Mouse (Mus musculus) liver, embryonic 12.5 days (tissue): ENCODE measurements at regions not wholly inside any gene's neighbourhood (a gene's known extent, or its start where the extent isn't known, plus 50 kb on each side); places are given as distances from the start of the nearest gene placed in this dataset.

Source experiments
- ATAC-seq: fragments of 200-750 bp; cut with Nextera tagmentation; 2 replicates; pipeline ENCODE4 v1.8.0; 2017; ENCODE audit warnings: moderate number of reproducible peaks, mild to moderate bottlenecking, moderate library complexity
- H3K27ac ChIP-seq: fragments of 300-500 bp; sonication (generic); 2 replicates; pipeline ENCODE4 v1.5.1; 2016; ENCODE audit warnings: mild to moderate bottlenecking
- H3K27me3 ChIP-seq: fragments of 300-500 bp; sonication (generic); replicated peaks from 2 replicates; pipeline ENCODE4 v1.6.1; 2016; ENCODE audit warnings: mild to moderate bottlenecking, moderate library complexity
- H3K36me3 ChIP-seq: fragments of 300-500 bp; sonication (generic); 2 replicates; pipeline ENCODE4 v1.6.1; 2016; ENCODE audit warnings: mild to moderate bottlenecking, moderate library complexity
- H3K4me1 ChIP-seq: fragments of 300-500 bp; sonication (generic); 2 replicates; pipeline ENCODE4 v1.6.1; 2016
- H3K4me2 ChIP-seq: fragments of 300-500 bp; sonication (generic); 2 replicates; pipeline ENCODE4 v1.6.1; 2016; ENCODE audit warnings: mild to moderate bottlenecking, moderate library complexity
- H3K4me3 ChIP-seq: fragments of 300-500 bp; sonication (generic); 2 replicates; pipeline ENCODE4 v1.5.1; 2016; ENCODE audit warnings: mild to moderate bottlenecking, moderate library complexity
- H3K9ac ChIP-seq: fragments of 300-500 bp; sonication (generic); 2 replicates; pipeline ENCODE4 v1.6.1; 2016; ENCODE audit warnings: mild to moderate bottlenecking, moderate library complexity
- H3K9me3 ChIP-seq: fragments of 300-500 bp; sonication (generic); replicated peaks from 2 replicates; pipeline ENCODE4 v1.6.1; 2016; ENCODE audit warnings: mild to moderate bottlenecking, moderate library complexity
- WGBS: fragments of 180-500 bp; shearing (Covaris S2); methylation state at CpG from one replicate; pipeline ENCODE4 v1.1.7; 2016; ENCODE audit not compliant: insufficient replicate concordance; 5-methylcytosine and 5-hydroxymethylcytosine counted together

DNA sequence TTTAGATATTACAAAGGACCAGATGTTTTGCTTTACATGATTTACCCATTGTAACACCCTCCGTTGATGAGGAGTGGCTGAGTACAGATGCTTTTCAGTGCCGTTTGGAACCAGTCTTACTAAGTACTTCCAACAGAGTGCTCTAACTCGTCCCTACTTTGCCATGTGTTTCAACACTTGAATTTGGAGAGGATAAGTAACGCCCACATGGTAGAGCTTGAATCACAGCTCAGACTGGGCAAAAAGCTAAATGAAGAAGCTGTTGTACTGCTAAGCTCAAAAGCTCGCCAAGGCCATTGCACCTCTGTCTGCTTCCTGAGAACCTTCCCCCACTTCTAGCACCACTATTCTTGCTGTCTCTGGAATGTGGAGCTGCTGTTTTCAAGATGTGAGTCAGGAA is 471.1 kb downstream of the Nfib start:
- H3K27ac ChIP-seq, result no peak overlapping the region
- no peaks in the 10 kb centered on the region; the same call in 1 of the 2 replicates for H3K9me3 ChIP-seq
- no peaks in the 10 kb centered on the region for H3K4me1 ChIP-seq
- no peak overlapping the region for H3K9ac ChIP-seq
- H3K36me3 ChIP-seq, result no peaks in the 10 kb centered on the region
- no peak overlapping the region for H3K4me3 ChIP-seq
- H3K27me3 ChIP-seq, result no peaks in the 10 kb centered on the region
- 70% methylated on average over 5 of the region's 5 CpGs for WGBS
- no peak overlapping the region for H3K4me2 ChIP-seq
- no peak for ATAC-seq

GRCm38 (mm10) chr4:82226197-82227119 is 479.1 kb downstream of the Nfib start:
- H3K27ac ChIP-seq, result no peak overlapping the region
- 52% methylated on average over 6 of the region's 6 CpGs for WGBS
- no peaks in the 10 kb centered on the region for H3K9me3 ChIP-seq
- H3K27me3 ChIP-seq, result no peaks in the 10 kb centered on the region
- H3K4me1 ChIP-seq, result no peaks in the 10 kb centered on the region
- H3K4me2 ChIP-seq, result no peak overlapping the region
- H3K9ac ChIP-seq, result no peak overlapping the region
- no peaks in the 10 kb centered on the region for H3K36me3 ChIP-seq
- H3K4me3 ChIP-seq, result no peak overlapping the region
- no peak for ATAC-seq

DNA sequence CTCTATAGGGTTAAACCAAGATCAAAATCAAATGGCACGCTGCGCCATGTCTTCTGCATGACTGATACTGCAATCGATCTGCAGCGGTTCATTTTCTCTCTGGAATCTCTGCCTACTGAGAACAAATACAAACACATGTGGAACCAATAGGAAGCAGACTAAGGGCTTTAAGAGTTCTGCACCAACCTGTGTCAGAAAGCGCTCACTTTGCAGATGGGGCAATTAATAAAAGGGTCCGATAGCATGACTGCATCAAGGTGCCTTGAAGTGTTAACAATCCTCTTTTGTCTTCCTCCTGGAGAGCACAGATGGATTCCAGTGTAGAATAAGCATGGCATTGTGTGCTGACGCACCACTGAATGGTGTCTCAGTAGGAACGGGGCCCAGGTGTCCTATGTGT is 484.8 kb downstream of the Nfib start:
- no peaks in the 10 kb centered on the region for H3K9me3 ChIP-seq
- no peak overlapping the region for H3K9ac ChIP-seq
- H3K36me3 ChIP-seq, result no peaks in the 10 kb centered on the region
- H3K27me3 ChIP-seq, result no peaks in the 10 kb centered on the region
- WGBS, result 76% methylated on average over 8 of the region's 8 CpGs
- H3K4me3 ChIP-seq, result no peak overlapping the region
- ATAC-seq, result no peak
- no peak overlapping the region for H3K27ac ChIP-seq
- H3K4me1 ChIP-seq, result no peaks in the 10 kb centered on the region
- H3K4me2 ChIP-seq, result no peak overlapping the region

- ATAC-seq, result no peak
- H3K27ac ChIP-seq, result no peak overlapping the region
- WGBS, result 82% methylated on average over 7 of the region's 7 CpGs
These were observed 485.3 kb downstream of the Nfib start for GRCm38 (mm10) chr4:82220120-82220714.

GRCm38 (mm10) chr4:82218616-82219015 is 486.9 kb downstream of the Nfib start:
- no peak for ATAC-seq
- Histone ChIP-seq H3K27ac (no peak overlapping the region), H3K27me3 (no peaks in the 10 kb centered on the region), H3K9ac (no peak overlapping the region), H3K4me2 (no peak overlapping the region), H3K4me1 (no peaks in the 10 kb centered on the region), H3K36me3 (no peaks in the 10 kb centered on the region), H3K9me3 (no peaks in the 10 kb centered on the region), H3K4me3 (no peak overlapping the region)
- WGBS, result 73% methylated on average over 6 of the region's 6 CpGs

More at GRCm38 (mm10) chr4:82220120-82220714, 485.3 kb downstream of the Nfib start:
- no peaks in the 10 kb centered on the region for H3K9me3 ChIP-seq
- H3K4me1 ChIP-seq, result no peaks in the 10 kb centered on the region
- no peaks in the 10 kb centered on the region for H3K27me3 ChIP-seq
- H3K4me3 ChIP-seq, result no peak overlapping the region
- no peak overlapping the region for H3K4me2 ChIP-seq
- no peaks in the 10 kb centered on the region for H3K36me3 ChIP-seq
- H3K9ac ChIP-seq, result no peak overlapping the region

GRCm38 (mm10) chr4:82207031-82207430 is 498.5 kb downstream of the Nfib start:
- H3K4me2 ChIP-seq, result no peak overlapping the region
- ATAC-seq, result no peak
- no peaks in the 10 kb centered on the region for H3K36me3 ChIP-seq
- no peak overlapping the region for H3K4me3 ChIP-seq
- WGBS, result 71% methylated on average over 1 of the region's 1 CpGs
- H3K27me3 ChIP-seq, result no peaks in the 10 kb centered on the region
- no peaks in the 10 kb centered on the region for H3K4me1 ChIP-seq
- no peaks in the 10 kb centered on the region for H3K9me3 ChIP-seq
- no peak overlapping the region for H3K9ac ChIP-seq
- H3K27ac ChIP-seq, result no peak overlapping the region

DNA sequence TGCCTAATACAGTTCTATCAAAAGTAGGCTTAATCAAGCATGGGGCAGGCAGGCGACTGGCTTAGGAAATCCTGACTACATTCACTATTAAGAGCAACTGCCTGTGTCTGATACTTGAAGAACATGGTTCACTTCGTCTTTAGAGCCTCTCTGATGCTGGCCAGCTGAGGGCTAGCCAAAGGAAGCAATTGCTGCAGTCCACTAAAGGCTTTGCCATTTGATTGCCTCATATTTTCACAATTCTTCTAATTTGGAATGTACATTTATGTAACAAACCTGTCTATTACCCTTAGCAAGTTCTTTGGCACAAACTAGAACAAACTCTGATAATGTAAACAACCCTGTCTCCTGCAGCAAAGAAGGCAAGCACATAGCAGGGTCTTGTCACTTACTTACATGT is 505.2 kb downstream of the Nfib start:
- 39% methylated on average over 2 of the region's 2 CpGs for WGBS
- Histone ChIP-seq H3K36me3 (no peaks in the 10 kb centered on the region), H3K4me3 (no peak overlapping the region), H3K9me3 (no peaks in the 10 kb centered on the region), H3K27me3 (no peaks in the 10 kb centered on the region), H3K4me1 (no peaks in the 10 kb centered on the region), H3K27ac (no peak overlapping the region), H3K9ac (no peak overlapping the region), H3K4me2 (no peak overlapping the region)
- no peak for ATAC-seq

DNA sequence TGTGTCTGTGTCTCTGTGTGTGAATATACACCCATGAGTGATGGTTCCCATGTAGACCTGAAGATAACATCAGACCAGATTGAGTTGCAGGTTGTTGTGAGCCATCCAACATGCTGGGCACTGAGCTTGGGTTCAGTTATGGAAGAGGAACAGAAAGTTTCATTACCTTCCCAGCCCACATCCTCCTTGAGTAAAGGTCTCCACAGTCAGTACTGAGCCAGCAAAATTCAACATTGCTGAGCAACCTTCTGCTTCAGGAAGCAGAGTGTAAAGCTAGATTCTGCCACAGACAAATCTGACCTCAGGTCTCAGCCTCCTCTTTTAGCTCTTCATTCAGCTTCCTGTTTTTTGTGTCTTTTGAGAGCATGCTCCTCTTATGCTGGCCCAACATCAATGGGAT is 506.4 kb downstream of the Nfib start:
- H3K9me3 ChIP-seq, result no peaks in the 10 kb centered on the region
- no peaks in the 10 kb centered on the region for H3K27me3 ChIP-seq
- H3K4me1 ChIP-seq, result no peaks in the 10 kb centered on the region
- no peak overlapping the region for H3K4me2 ChIP-seq
- no peaks in the 10 kb centered on the region for H3K36me3 ChIP-seq
- no peak overlapping the region for H3K4me3 ChIP-seq
- no peak for ATAC-seq
- no peak overlapping the region for H3K9ac ChIP-seq
- H3K27ac ChIP-seq, result no peak overlapping the region

DNA sequence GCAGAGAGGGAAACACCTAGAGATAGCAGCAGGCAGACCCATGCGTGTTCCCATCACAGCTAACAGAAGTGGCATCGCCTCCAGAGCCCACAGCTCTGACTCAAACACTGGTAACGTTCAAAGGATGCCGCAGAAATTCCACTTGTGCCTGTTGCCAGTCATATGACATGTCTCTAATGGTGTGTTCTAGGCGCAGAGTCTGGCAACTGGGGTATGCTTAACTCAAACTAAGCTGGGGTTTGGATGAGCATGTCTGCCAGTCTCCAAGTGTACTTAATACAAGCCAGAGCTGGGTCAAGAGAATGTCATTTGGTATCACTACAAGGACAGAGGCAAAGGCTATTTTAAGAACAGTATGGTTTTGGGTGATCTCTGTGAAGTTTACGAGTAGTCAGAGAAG is 507.9 kb downstream of the Nfib start:
- 61% methylated on average over 6 of the region's 6 CpGs for WGBS
- no peak overlapping the region for H3K27ac ChIP-seq
- no peaks in the 10 kb centered on the region for H3K4me1 ChIP-seq
- H3K27me3 ChIP-seq, result no peaks in the 10 kb centered on the region
- no peaks in the 10 kb centered on the region for H3K9me3 ChIP-seq
- H3K4me3 ChIP-seq, result no peak overlapping the region
- H3K4me2 ChIP-seq, result no peak overlapping the region
- no peak for ATAC-seq
- no peaks in the 10 kb centered on the region for H3K36me3 ChIP-seq
- H3K9ac ChIP-seq, result no peak overlapping the region

- no peaks in the 10 kb centered on the region for H3K4me1 ChIP-seq
- H3K27ac ChIP-seq, result no peak overlapping the region
- no peaks in the 10 kb centered on the region for H3K36me3 ChIP-seq
- H3K9ac ChIP-seq, result no peak overlapping the region
- no peak overlapping the region for H3K4me3 ChIP-seq
- no peaks in the 10 kb centered on the region for H3K27me3 ChIP-seq
- WGBS, result 20% methylated on average over 6 of the region's 6 CpGs
- H3K4me2 ChIP-seq, result no peak overlapping the region
- H3K9me3 ChIP-seq, result no peaks in the 10 kb centered on the region
- no peak for ATAC-seq
These were observed 509.4 kb downstream of the Nfib start for GRCm38 (mm10) chr4:82196024-82196647.

DNA sequence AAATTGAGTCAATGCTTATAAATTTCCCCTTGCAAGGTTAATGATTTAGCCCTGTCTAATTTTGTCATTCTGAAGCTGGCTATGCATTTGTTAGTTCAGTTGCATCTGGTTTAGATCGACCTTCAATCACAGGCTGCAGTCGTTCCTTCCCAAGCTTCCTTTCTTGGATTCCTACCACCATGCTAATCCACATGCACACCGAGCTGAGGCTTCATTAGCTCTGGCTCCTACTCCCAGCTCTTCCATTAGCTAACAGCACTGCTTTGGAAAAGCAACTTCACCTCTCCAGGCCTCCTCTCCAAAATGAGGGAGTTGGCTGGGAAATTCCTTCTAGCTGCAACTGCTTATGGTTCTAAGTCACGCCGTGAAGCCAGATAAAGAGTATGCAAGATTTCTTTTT is 511.6 kb downstream of the Nfib start:
- H3K9ac ChIP-seq, result no peak overlapping the region
- no peaks in the 10 kb centered on the region for H3K27me3 ChIP-seq
- H3K36me3 ChIP-seq, result no peaks in the 10 kb centered on the region
- H3K4me1 ChIP-seq, result no peaks in the 10 kb centered on the region
- no peaks in the 10 kb centered on the region for H3K9me3 ChIP-seq
- H3K27ac ChIP-seq, result no peak overlapping the region
- no peak overlapping the region for H3K4me2 ChIP-seq
- ATAC-seq, result no peak
- H3K4me3 ChIP-seq, result no peak overlapping the region
- WGBS, result 62% methylated on average over 5 of the region's 5 CpGs

DNA sequence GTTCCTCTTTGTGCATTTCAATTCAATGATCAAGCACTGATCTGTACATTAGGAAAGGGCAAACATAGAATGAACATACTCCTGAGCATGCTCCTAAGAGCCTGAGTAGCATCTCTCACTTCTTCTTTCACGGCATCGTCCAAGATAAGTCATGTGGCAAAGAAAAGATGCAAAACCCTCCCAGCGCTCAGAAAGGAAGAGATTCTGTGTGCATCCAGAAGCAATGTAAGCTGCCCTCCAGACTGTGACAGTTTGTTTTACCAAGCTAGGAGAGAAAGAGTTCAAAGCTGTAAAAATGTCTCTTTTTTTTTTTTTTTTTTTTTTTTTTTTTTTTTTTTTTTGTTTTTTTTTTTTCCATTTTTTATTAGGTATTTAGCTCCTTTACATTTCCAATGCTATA is 518.7 kb downstream of the Nfib start:
- no peak overlapping the region for H3K27ac ChIP-seq
- no peak for ATAC-seq
- no peak overlapping the region for H3K4me3 ChIP-seq
- H3K4me1 ChIP-seq, result no peaks in the 10 kb centered on the region
- 84% methylated on average over 3 of the region's 3 CpGs for WGBS
- H3K27me3 ChIP-seq, result no peaks in the 10 kb centered on the region
- no peak overlapping the region for H3K9ac ChIP-seq
- no peak overlapping the region for H3K4me2 ChIP-seq
- H3K9me3 ChIP-seq, result no peaks in the 10 kb centered on the region
- H3K36me3 ChIP-seq, result no peaks in the 10 kb centered on the region
